Mouse (Mus musculus) heart, postnatal 0 days (tissue): ENCODE measurements at regions not wholly inside any gene's neighbourhood (a gene's known extent, or its start where the extent isn't known, plus 50 kb on each side); places are given as distances from the start of the nearest gene placed in this dataset.

Experiments used
- CTCF ChIP-seq: IDR thresholded peaks from 2 replicates; pipeline ENCODE4 v1.5.1; 2016; ENCODE audit warnings: antibody characterized with exemption, control low read depth, low read depth
- EP300 ChIP-seq: IDR thresholded peaks from 2 replicates; pipeline ENCODE4 v1.6.1; 2016; ENCODE audit warnings: antibody characterized with exemption, low read depth

DNA sequence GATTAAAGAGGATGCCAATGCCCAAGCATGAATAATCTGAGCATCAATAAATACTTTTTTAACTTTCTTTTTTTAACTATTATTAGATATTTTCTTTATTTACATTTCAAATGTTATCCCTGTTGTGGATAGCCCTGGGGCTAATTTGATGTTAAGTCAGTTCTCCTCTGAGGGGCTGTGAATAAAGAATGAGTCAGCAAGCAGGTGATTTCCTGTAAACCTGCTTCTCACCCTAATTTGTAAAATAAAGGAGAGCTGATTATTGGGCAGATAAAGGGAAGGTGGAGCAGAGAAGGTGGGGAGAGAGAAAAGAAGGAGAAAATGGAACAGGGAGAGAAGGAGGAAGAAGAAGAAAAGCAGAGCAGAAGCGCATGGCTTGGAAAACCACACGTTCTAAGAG lies 1442.8 kb downstream of the 4930444P10Rik start:
- no peak for TF ChIP-seq CTCF
- no peak for TF ChIP-seq EP300
